Mouse (Mus musculus): ENCODE results near the gene Stoml1. TPM values are rescaled to one million over a fixed set of nuclear protein-coding genes. Genes with fewer than 3 reads are reported as not detected.
A peak's percentile ranks its signal among the peaks of the same experiment; 100 is the strongest.

The Stoml1 gene
- polyA plus RNA-seq, 1 experiment from 2014 or later, result 34.3 TPM

DNA sequence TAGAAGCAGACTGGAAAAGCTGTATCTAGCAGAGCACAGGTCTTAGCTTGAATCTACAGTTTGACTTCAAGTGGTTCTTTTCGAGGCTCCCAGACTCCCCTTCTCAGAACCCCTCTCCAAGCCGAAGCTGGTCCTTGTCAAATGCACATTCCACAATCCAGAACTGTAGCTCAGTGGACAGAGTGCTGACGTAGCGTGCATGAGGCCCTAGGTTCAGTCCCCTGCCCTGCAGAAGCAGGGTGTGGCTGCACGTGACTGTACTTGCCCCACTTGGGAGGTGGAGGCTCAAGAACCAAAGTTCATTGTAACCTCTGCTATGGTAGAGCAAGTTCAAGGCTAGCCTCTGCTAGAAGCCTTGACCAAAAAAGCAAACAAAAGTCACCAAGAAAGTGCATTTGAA lies 26.8 kb downstream of the Stoml1 start:
- no peak overlapping the region for H3K4me2 ChIP-seq (replicated peaks; ENCODE audit: low read depth, low read length)
- no peak for TF ChIP-seq CTCF (IDR thresholded peaks at IDR 0.05)
- no peak for TF ChIP-seq EP300 (IDR thresholded peaks at IDR 0.05)
- DNase-seq (ENCODE audit: low spot score) (no peak), ATAC-seq (no peak)
- no peaks in the 10 kb centered on the region for H3K36me3 ChIP-seq (ENCODE audit: insufficient read depth, low read length)
- no peak overlapping the region for H3K9ac ChIP-seq (replicated peaks; ENCODE audit: low read depth)
- no peak overlapping the region for H3K4me3 ChIP-seq (ENCODE audit: low read depth, low read length)
- no peaks in the 10 kb centered on the region for H3K27me3 ChIP-seq (replicated peaks; ENCODE audit: insufficient read depth, low read length)
- H3K4me1 ChIP-seq (ENCODE audit: insufficient read depth, low read depth, low read length), result peaks cover 7% of the 10 kb centered on the region
- H3K27ac ChIP-seq (ENCODE audit: low read length), result no peak overlapping the region
- WGBS, result 41% methylated on average over 5 of the region's 5 CpGs
- no peaks in the 10 kb centered on the region for H3K9me3 ChIP-seq (ENCODE audit: low read length)

DNA sequence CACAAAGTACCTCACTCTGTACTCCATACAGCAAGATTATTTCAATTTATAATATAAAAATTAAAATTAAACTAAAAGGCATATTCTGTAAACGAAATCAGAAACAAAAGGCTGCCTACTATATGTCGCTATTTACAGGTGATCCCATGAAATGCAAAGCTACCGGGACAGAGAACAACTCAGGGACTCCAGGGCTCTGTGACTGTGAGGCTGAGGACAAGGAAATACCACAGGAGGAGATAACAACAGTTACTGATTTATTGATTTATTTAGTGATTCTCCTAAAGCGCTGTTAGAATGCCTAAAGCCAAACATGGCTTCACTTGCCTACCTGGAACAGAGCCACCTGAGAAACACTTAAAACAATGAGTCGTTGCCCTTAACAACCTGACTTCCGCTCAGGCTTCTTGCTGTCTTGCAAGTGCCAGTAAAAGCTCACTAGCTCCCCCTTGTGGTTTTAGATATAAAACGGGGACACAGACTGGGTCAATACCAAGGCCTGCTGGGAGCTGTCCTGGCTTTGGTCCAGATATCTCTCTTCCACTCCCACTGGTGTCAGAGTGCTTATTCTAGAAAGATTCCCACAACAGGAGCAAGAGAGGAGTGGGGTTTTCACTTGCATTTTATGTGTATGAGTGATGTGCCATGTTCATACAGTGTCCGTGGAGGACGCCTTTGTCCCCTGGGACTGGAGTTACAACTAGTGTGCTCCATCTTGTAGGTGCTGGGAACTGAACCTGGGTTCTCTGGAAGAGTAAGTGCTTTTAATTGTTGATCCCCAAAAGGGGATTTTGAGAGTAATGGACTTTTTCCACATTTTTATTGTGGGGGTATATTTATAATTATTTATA lies 27.5 kb downstream of the Stoml1 start:
- Histone ChIP-seq H3K4me1 (ENCODE audit: insufficient read depth, low read depth, low read length) (peaks cover 4% of the 10 kb centered on the region), H3K36me3 (ENCODE audit: insufficient read depth, low read length) (no peaks in the 10 kb centered on the region), H3K4me3 (ENCODE audit: low read depth, low read length) (no peak overlapping the region), H3K4me2 (replicated peaks; ENCODE audit: low read depth, low read length) (no peak overlapping the region), H3K9me3 (ENCODE audit: low read length) (no peaks in the 10 kb centered on the region), H3K9ac (replicated peaks; ENCODE audit: low read depth) (no peak overlapping the region), H3K27me3 (replicated peaks; ENCODE audit: insufficient read depth, low read length) (no peaks in the 10 kb centered on the region), H3K27ac (ENCODE audit: low read length) (no peak overlapping the region)
- WGBS, result 30% methylated on average over 9 of the region's 9 CpGs
- peak; percentile 89 for TF ChIP-seq CTCF (IDR thresholded peaks at IDR 0.05)
- TF ChIP-seq EP300 (IDR thresholded peaks at IDR 0.05), result 0 out of 2 replicates have a peak, but pooled peaks have one; percentile 33
- ATAC-seq (peak; percentile 85), DNase-seq (ENCODE audit: low spot score) (peak; percentile 97)

DNA sequence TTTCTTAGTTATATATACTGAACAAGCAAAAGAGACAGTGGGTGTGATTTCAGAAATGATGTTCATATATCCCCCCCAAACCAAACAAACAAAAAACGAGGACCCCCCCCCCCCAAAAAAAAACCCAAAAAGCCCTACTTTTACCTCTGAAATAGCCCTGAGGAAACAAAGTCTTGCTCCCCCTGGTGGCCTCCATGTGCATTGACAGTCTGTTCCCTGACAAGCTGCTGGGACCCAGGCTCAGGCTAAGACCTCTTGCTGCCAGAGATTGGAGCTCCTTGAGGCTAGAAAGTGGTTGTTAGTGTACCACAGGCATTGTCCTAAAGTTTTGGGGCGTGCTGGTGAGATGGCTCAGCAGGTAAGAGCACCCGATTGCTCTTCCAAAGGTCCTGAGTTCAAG lies 28.6 kb downstream of the Stoml1 start:
- no peak overlapping the region for H3K27ac ChIP-seq (ENCODE audit: low read length)
- ATAC-seq, result no peak
- no peak overlapping the region for H3K4me3 ChIP-seq (ENCODE audit: low read depth, low read length)
- no peaks in the 10 kb centered on the region for H3K9me3 ChIP-seq (ENCODE audit: low read length)
- H3K36me3 ChIP-seq (ENCODE audit: insufficient read depth, low read length), result no peaks in the 10 kb centered on the region
- TF ChIP-seq EP300 (IDR thresholded peaks at IDR 0.05) (no peak), CTCF (IDR thresholded peaks at IDR 0.05) (peak; percentile 75)
- no peaks in the 10 kb centered on the region for H3K27me3 ChIP-seq (replicated peaks; ENCODE audit: insufficient read depth, low read length)
- no peaks in the 10 kb centered on the region for H3K4me1 ChIP-seq (ENCODE audit: insufficient read depth, low read depth, low read length)
- no peak for DNase-seq (ENCODE audit: low spot score)
- no peak overlapping the region for H3K4me2 ChIP-seq (replicated peaks; ENCODE audit: low read depth, low read length)
- 48% methylated on average over 3 of the region's 3 CpGs for WGBS
- H3K9ac ChIP-seq (replicated peaks; ENCODE audit: low read depth), result no peak overlapping the region

DNA sequence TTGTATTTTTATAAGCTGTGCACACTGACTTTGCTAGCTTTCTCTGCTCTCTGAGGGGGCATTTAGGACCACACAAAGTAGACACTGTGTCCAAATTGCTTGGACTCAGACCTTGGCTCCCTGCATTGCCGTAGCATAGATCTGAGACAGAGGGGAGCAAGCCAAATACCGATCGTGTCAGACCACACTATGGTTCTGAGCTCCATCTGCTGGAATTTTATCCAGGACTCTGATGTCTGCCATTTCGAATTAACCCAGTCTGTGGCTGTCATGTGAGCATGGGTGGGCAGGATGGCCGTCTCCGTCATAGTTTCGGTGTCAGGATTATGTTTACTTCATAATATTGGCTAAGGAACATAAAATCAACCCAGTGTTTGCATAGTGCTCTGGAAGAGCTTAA lies 30.5 kb downstream of the Stoml1 start:
- no peak for TF ChIP-seq CTCF (IDR thresholded peaks at IDR 0.05)
- no peak for TF ChIP-seq EP300 (IDR thresholded peaks at IDR 0.05)
- Histone ChIP-seq H3K9ac (replicated peaks; ENCODE audit: low read depth) (no peak overlapping the region), H3K27ac (ENCODE audit: low read length) (no peak overlapping the region; the same call in 1 of the 2 replicates), H3K27me3 (replicated peaks; ENCODE audit: insufficient read depth, low read length) (no peaks in the 10 kb centered on the region), H3K4me1 (ENCODE audit: insufficient read depth, low read depth, low read length) (no peaks in the 10 kb centered on the region), H3K36me3 (ENCODE audit: insufficient read depth, low read length) (no peaks in the 10 kb centered on the region), H3K4me3 (ENCODE audit: low read depth, low read length) (no peak overlapping the region), H3K4me2 (replicated peaks; ENCODE audit: low read depth, low read length) (no peak overlapping the region), H3K9me3 (ENCODE audit: low read length) (no peaks in the 10 kb centered on the region)
- WGBS, result 37% methylated on average over 7 of the region's 7 CpGs
- DNase-seq (ENCODE audit: low spot score), result peak; percentile 65
- peak; percentile 67 for ATAC-seq

DNA sequence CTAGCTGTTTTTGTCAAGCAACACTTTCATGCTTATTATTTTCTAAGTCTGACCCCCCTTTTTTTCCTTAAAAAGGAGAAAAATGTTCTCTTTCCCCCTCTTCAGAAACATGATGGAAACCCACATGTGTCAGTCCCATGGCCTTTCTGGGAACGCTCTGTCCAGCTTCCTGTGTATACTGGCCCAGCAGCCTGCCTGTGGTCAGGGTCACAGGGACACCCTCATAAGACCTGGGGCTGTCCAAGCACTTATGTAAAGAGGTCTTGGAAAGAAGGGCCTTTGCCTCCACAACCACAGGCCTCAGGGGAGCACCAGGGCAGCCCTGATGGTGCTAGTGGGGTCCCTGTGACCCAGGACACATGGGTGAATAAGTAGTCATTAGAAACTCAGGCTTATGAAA lies 36.1 kb downstream of the Stoml1 start:
- H3K27ac ChIP-seq (ENCODE audit: low read length), result no peak overlapping the region
- no peak overlapping the region for H3K4me2 ChIP-seq (replicated peaks; ENCODE audit: low read depth, low read length)
- H3K4me1 ChIP-seq (ENCODE audit: insufficient read depth, low read depth, low read length), result no peaks in the 10 kb centered on the region
- no peaks in the 10 kb centered on the region for H3K9me3 ChIP-seq (ENCODE audit: low read length)
- no peak overlapping the region for H3K4me3 ChIP-seq (ENCODE audit: low read depth, low read length)
- TF ChIP-seq CTCF (IDR thresholded peaks at IDR 0.05), result no peak
- TF ChIP-seq EP300 (IDR thresholded peaks at IDR 0.05), result no peak
- WGBS, result 58% methylated on average over 1 of the region's 1 CpGs
- H3K27me3 ChIP-seq (replicated peaks; ENCODE audit: insufficient read depth, low read length), result no peaks in the 10 kb centered on the region
- H3K9ac ChIP-seq (replicated peaks; ENCODE audit: low read depth), result no peak overlapping the region
- ATAC-seq (no peak), DNase-seq (ENCODE audit: low spot score) (no peak)
- H3K36me3 ChIP-seq (ENCODE audit: insufficient read depth, low read length), result no peaks in the 10 kb centered on the region

DNA sequence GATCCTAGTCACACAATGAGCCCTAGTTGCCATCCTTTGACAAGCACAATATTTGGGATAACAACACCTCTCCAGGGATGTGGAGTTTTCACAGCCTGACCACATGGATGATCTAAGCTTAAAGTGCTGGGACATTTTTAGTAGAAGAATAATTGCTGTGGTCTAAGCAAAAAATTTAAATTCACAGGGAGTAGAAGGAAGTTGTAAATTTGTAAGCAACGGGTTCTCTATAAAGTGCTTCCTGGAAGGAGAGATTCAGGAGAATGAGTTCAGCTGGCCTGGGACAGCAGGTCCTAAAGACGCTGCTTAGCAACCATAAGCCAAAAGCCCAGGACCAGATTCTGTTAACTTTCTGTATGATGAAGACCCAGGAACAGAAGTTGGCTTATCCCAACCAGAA lies 36.9 kb downstream of the Stoml1 start:
- ATAC-seq, result no peak
- Histone ChIP-seq H3K27me3 (replicated peaks; ENCODE audit: insufficient read depth, low read length) (no peaks in the 10 kb centered on the region), H3K27ac (ENCODE audit: low read length) (no peak overlapping the region), H3K4me2 (replicated peaks; ENCODE audit: low read depth, low read length) (no peak overlapping the region), H3K4me3 (ENCODE audit: low read depth, low read length) (no peak overlapping the region), H3K4me1 (ENCODE audit: insufficient read depth, low read depth, low read length) (no peaks in the 10 kb centered on the region), H3K9me3 (ENCODE audit: low read length) (no peaks in the 10 kb centered on the region), H3K36me3 (ENCODE audit: insufficient read depth, low read length) (no peaks in the 10 kb centered on the region), H3K9ac (replicated peaks; ENCODE audit: low read depth) (no peak overlapping the region)
- 68% methylated on average over 2 of the region's 2 CpGs for WGBS
- DNase-seq (ENCODE audit: low spot score), result no peak
- no peak for TF ChIP-seq CTCF (IDR thresholded peaks at IDR 0.05)
- no peak for TF ChIP-seq EP300 (IDR thresholded peaks at IDR 0.05)

All from lung, postnatal 0 days (tissue).